In the genomic region with DNA sequence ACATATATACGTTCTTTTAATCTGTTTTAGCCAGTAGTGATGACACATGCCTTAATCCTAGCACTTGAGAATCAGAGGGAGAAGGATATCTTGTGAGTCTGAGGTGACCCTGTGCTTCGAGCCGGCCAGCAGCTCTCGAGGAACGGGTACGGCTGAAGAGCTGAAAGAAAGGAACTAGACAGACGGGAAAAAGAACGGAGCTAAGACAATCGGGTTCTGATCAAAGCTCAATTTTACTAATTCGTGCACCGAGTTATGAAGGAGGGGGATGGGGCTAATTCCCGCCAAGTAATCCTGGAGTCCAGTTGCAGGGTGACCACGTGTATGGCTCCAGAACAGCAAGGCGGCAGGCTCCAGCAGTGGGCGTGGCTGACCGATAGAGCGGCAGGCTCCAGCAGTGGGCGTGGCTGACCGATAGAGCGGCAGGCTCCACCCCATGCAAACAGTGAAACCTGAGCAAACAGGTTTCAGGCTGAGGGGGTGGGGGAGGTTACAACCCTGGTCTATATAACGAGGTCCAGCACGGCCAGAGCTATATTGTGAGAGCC, we compare ENCODE assay signal across 8 mouse cellular contexts. TPM values are rescaled to one million over a fixed set of nuclear protein-coding genes. Genes with fewer than 3 reads are reported as not detected.
DNase-seq lines count a peak whose midpoint lies in the region; ATAC-seq and TF ChIP-seq lines count a peak whose summit lies in the region.
"Not testable (repeated sequence)": the region's sequence is repeated elsewhere in the genome, so short reads cannot be mapped to it uniquely, and the experiment has no call there.

No protein-coding gene starts in this region.

- H3K9ac ChIP-seq in embryonic facial prominence, embryonic 15.5 days, result not testable (repeated sequence)
- 0 out of 2 replicates have a peak overlapping the region, but pooled peaks have one; percentile 12 for H3K9ac ChIP-seq in intestine, embryonic 16.5 days (ENCODE audit: low read depth, low read length)
- peak overlapping the region; percentile 20 for H3K9ac ChIP-seq in liver, embryonic 11.5 days (ENCODE audit: low read depth, low read length)
- peak overlapping the region; percentile 28; the same call in 1 of the 2 replicates for H3K9ac ChIP-seq in midbrain, embryonic 13.5 days (replicated peaks)

- peak overlapping the region; percentile 38 for H3K4me3 ChIP-seq in embryonic facial prominence, embryonic 15.5 days (replicated peaks)
- H3K4me3 ChIP-seq in heart, embryonic 10.5 days, result peak overlapping the region; percentile 40
- H3K4me3 ChIP-seq in intestine, embryonic 16.5 days (ENCODE audit: low read length), result peak overlapping the region; percentile 27
- not testable (repeated sequence) for H3K4me3 ChIP-seq in liver, embryonic 11.5 days (ENCODE audit: low read depth, low read length)
- peak overlapping the region; percentile 9 for H3K4me3 ChIP-seq in midbrain, embryonic 13.5 days (replicated peaks)
- H3K4me3 ChIP-seq in small intestine, adult 2 months (ENCODE audit: low read depth, low read length), result peak overlapping the region; percentile 19

- not testable (repeated sequence) for H3K27ac ChIP-seq in embryonic facial prominence, embryonic 15.5 days (replicated peaks); intestine, embryonic 16.5 days (ENCODE audit: low read length); midbrain, embryonic 13.5 days; small intestine, adult 2 months (ENCODE audit: insufficient read depth, low read depth, low read length)
- peak overlapping the region; percentile 54 for H3K27ac ChIP-seq in heart, embryonic 10.5 days
- H3K27ac ChIP-seq in liver, embryonic 11.5 days (ENCODE audit: low read depth, low read length), result peak overlapping the region; percentile 43; the same call in 1 of the 2 replicates

- TF ChIP-seq CTCF in small intestine, adult 2 months (IDR thresholded peaks at IDR 0.05; ENCODE audit: extremely low read depth, insufficient read length, insufficient replicate concordance, low read depth, low read length), result not testable (repeated sequence)

- 1% methylated on average over 22 of the region's 22 CpGs for WGBS in embryonic facial prominence, embryonic 15.5 days
- whole genome bisulfite sequencing in heart, embryonic 10.5 days, result 7% methylated on average over 22 of the region's 22 CpGs
- 5% methylated on average over 22 of the region's 22 CpGs for WGBS in intestine, embryonic 16.5 days
- 12% methylated on average over 22 of the region's 22 CpGs for WGBS in liver, embryonic 11.5 days
- 8% methylated on average over 22 of the region's 22 CpGs for WGBS in midbrain, embryonic 13.5 days
- WGBS in small intestine, adult 2 months, result 2% methylated on average over 22 of the region's 22 CpGs

- H3K36me3 ChIP-seq in embryonic facial prominence, embryonic 15.5 days; heart, embryonic 10.5 days; intestine, embryonic 16.5 days (ENCODE audit: control insufficient read depth, insufficient read depth, low read length); liver, embryonic 11.5 days (ENCODE audit: control insufficient read depth, insufficient read depth, low read length); midbrain, embryonic 13.5 days; small intestine, adult 2 months (ENCODE audit: control insufficient read depth, insufficient read depth, low read length): not testable (repeated sequence)

- TF ChIP-seq POLR2A in small intestine, adult 2 months (IDR thresholded peaks at IDR 0.05; ENCODE audit: low read depth, low read length), result not testable (repeated sequence)

- peak overlapping the region; percentile 53 for H3K4me2 ChIP-seq in embryonic facial prominence, embryonic 15.5 days (replicated peaks)
- H3K4me2 ChIP-seq in intestine, embryonic 16.5 days (ENCODE audit: low read depth, low read length), result peak overlapping the region; percentile 51
- H3K4me2 ChIP-seq in liver, embryonic 11.5 days, result peak overlapping the region; percentile 49
- peak overlapping the region; percentile 46 for H3K4me2 ChIP-seq in midbrain, embryonic 13.5 days (replicated peaks)

- H3K4me1 ChIP-seq in embryonic facial prominence, embryonic 15.5 days; heart, embryonic 10.5 days; intestine, embryonic 16.5 days (ENCODE audit: control insufficient read depth, insufficient read depth, low read length); liver, embryonic 11.5 days (replicated peaks; ENCODE audit: control insufficient read depth, insufficient read depth, low read length); midbrain, embryonic 13.5 days (replicated peaks); small intestine, adult 2 months (ENCODE audit: control insufficient read depth, insufficient read depth, insufficient read length, low read length): not testable (repeated sequence)

- peak; percentile 87 for DNase-seq in ZHBTc4 (ENCODE audit: low read depth, low spot score)
- peak; percentile 90 for DNase-seq in heart, embryonic 10.5 days (ENCODE audit: low spot score)
- DNase-seq in liver, embryonic 11.5 days (ENCODE audit: low spot score), result peak; percentile 69
- DNase-seq in urinary bladder, adult 2 months (ENCODE audit: low spot score), result peak; percentile 28

- ATAC-seq in embryonic facial prominence, embryonic 15.5 days (ENCODE audit: insufficient number of reproducible peaks, low FRiP score, low TSS enrichment, low read depth), result peak; percentile 67; the same call in 1 of the 2 replicates
- ATAC-seq in intestine, embryonic 16.5 days, result peak; percentile 94
- peak; percentile 87 for ATAC-seq in liver, embryonic 11.5 days (replicated peaks; ENCODE audit: low FRiP score)
- not testable (repeated sequence) for ATAC-seq in midbrain, embryonic 13.5 days

- H3K9me3 ChIP-seq in embryonic facial prominence, embryonic 15.5 days (replicated peaks); heart, embryonic 10.5 days; intestine, embryonic 16.5 days (ENCODE audit: control insufficient read depth, low read length); liver, embryonic 11.5 days (ENCODE audit: control insufficient read depth, low read length); midbrain, embryonic 13.5 days: not testable (repeated sequence)

- not testable (repeated sequence) for H3K27me3 ChIP-seq in embryonic facial prominence, embryonic 15.5 days; heart, embryonic 10.5 days (ENCODE audit: insufficient read depth, poor library complexity, severe bottlenecking); intestine, embryonic 16.5 days (replicated peaks; ENCODE audit: control insufficient read depth, insufficient read depth, low read length); liver, embryonic 11.5 days (replicated peaks; ENCODE audit: control insufficient read depth, insufficient read depth, low read length); midbrain, embryonic 13.5 days; small intestine, adult 2 months (ENCODE audit: control insufficient read depth, insufficient read depth, low read length)

RNA-seq across cellular contexts. Expression of gene Dnajb7, which starts 8.7 kb away (rescaled TPM):
- 1.3 and 2.3 TPM in 2 replicates for polyA plus RNA-seq in embryonic facial prominence, embryonic 15.5 days (2015; fragmentation: Nextera tagmentation; extraction: Ambion mirVana)
- polyA plus RNA-seq in heart, embryonic 10.5 days (2016; fragmentation: Nextera tagmentation; extraction: Ambion mirVana), result 1.5 and 1.7 TPM in 2 replicates
- polyA plus RNA-seq in intestine, embryonic 16.5 days (2015; fragmentation: Nextera tagmentation; extraction: Ambion mirVana), result 1.2 and 1.6 TPM in 2 replicates
- 1.7 and 2.0 TPM in 2 replicates for polyA plus RNA-seq in liver, embryonic 11.5 days (2014; fragmentation: Nextera tagmentation; extraction: Ambion mirVana)
- polyA plus RNA-seq in midbrain, embryonic 13.5 days (2015; fragmentation: Nextera tagmentation; extraction: Ambion mirVana), result 1.7 and 2.4 TPM in 2 replicates
- polyA plus RNA-seq in small intestine, adult 2 months (2012; rRNA removed), result not detected in 2 replicates
- 0.04 TPM in 1 of 2 replicates, not detected in the other for polyA plus RNA-seq in urinary bladder, adult 2 months (2012; rRNA removed)

RNA-seq across cellular contexts. Expression of gene Xpnpep3, which starts 16.9 kb away (rescaled TPM):
- 11.4 and 12.9 TPM in 2 replicates for polyA plus RNA-seq in embryonic facial prominence, embryonic 15.5 days (2015; fragmentation: Nextera tagmentation; extraction: Ambion mirVana)
- polyA plus RNA-seq in heart, embryonic 10.5 days (2016; fragmentation: Nextera tagmentation; extraction: Ambion mirVana), result 12.3 and 15.1 TPM in 2 replicates
- polyA plus RNA-seq in intestine, embryonic 16.5 days (2015; fragmentation: Nextera tagmentation; extraction: Ambion mirVana), result 6.9 and 7.8 TPM in 2 replicates
- polyA plus RNA-seq in liver, embryonic 11.5 days (2014; fragmentation: Nextera tagmentation; extraction: Ambion mirVana), result 12.4 and 13.1 TPM in 2 replicates
- polyA plus RNA-seq in midbrain, embryonic 13.5 days (2015; fragmentation: Nextera tagmentation; extraction: Ambion mirVana), result 9.8 TPM in 2 replicates
- 1.0 and 2.6 TPM in 2 replicates for polyA plus RNA-seq in small intestine, adult 2 months (2012; rRNA removed)
- 8.1 and 8.2 TPM in 2 replicates for polyA plus RNA-seq in urinary bladder, adult 2 months (2012; rRNA removed)

RNA-seq across cellular contexts. Expression of gene St13, which starts 17.0 kb away (rescaled TPM):
- 145 and 153 TPM in 2 replicates for polyA plus RNA-seq in embryonic facial prominence, embryonic 15.5 days (2015; fragmentation: Nextera tagmentation; extraction: Ambion mirVana)
- 154 and 183 TPM in 2 replicates for polyA plus RNA-seq in heart, embryonic 10.5 days (2016; fragmentation: Nextera tagmentation; extraction: Ambion mirVana)
- 154 and 156 TPM in 2 replicates for polyA plus RNA-seq in intestine, embryonic 16.5 days (2015; fragmentation: Nextera tagmentation; extraction: Ambion mirVana)
- 159 and 166 TPM in 2 replicates for polyA plus RNA-seq in liver, embryonic 11.5 days (2014; fragmentation: Nextera tagmentation; extraction: Ambion mirVana)
- polyA plus RNA-seq in midbrain, embryonic 13.5 days (2015; fragmentation: Nextera tagmentation; extraction: Ambion mirVana), result 182 and 203 TPM in 2 replicates
- 3.0 and 4.7 TPM in 2 replicates for polyA plus RNA-seq in small intestine, adult 2 months (2012; rRNA removed)
- polyA plus RNA-seq in urinary bladder, adult 2 months (2012; rRNA removed), result 67.1 and 80.0 TPM in 2 replicates

RNA-seq across cellular contexts. Expression of gene Rbx1, which starts 49.3 kb away (rescaled TPM):
- polyA plus RNA-seq in embryonic facial prominence, embryonic 15.5 days (2015; fragmentation: Nextera tagmentation; extraction: Ambion mirVana), result 418 and 468 TPM in 2 replicates
- 461 and 481 TPM in 2 replicates for polyA plus RNA-seq in heart, embryonic 10.5 days (2016; fragmentation: Nextera tagmentation; extraction: Ambion mirVana)
- polyA plus RNA-seq in intestine, embryonic 16.5 days (2015; fragmentation: Nextera tagmentation; extraction: Ambion mirVana), result 378 and 400 TPM in 2 replicates
- polyA plus RNA-seq in liver, embryonic 11.5 days (2014; fragmentation: Nextera tagmentation; extraction: Ambion mirVana), result 505 and 532 TPM in 2 replicates
- 511 and 563 TPM in 2 replicates for polyA plus RNA-seq in midbrain, embryonic 13.5 days (2015; fragmentation: Nextera tagmentation; extraction: Ambion mirVana)
- 9.4 and 17.7 TPM in 2 replicates for polyA plus RNA-seq in small intestine, adult 2 months (2012; rRNA removed)
- 152 and 157 TPM in 2 replicates for polyA plus RNA-seq in urinary bladder, adult 2 months (2012; rRNA removed)

RNA-seq across cellular contexts. Expression of gene Slc25a17, which starts 56.2 kb away (rescaled TPM):
- 125 and 134 TPM in 2 replicates for polyA plus RNA-seq in embryonic facial prominence, embryonic 15.5 days (2015; fragmentation: Nextera tagmentation; extraction: Ambion mirVana)
- polyA plus RNA-seq in heart, embryonic 10.5 days (2016; fragmentation: Nextera tagmentation; extraction: Ambion mirVana), result 58.5 and 70.4 TPM in 2 replicates
- 61.7 and 67.4 TPM in 2 replicates for polyA plus RNA-seq in intestine, embryonic 16.5 days (2015; fragmentation: Nextera tagmentation; extraction: Ambion mirVana)
- polyA plus RNA-seq in liver, embryonic 11.5 days (2014; fragmentation: Nextera tagmentation; extraction: Ambion mirVana), result 71.9 and 74.6 TPM in 2 replicates
- polyA plus RNA-seq in midbrain, embryonic 13.5 days (2015; fragmentation: Nextera tagmentation; extraction: Ambion mirVana), result 133 and 141 TPM in 2 replicates
- 5.8 and 8.8 TPM in 2 replicates for polyA plus RNA-seq in small intestine, adult 2 months (2012; rRNA removed)
- polyA plus RNA-seq in urinary bladder, adult 2 months (2012; rRNA removed), result 76.6 and 91.1 TPM in 2 replicates

Comparison
In these comparisons a context has a peak if more than half of its experiments do, and no peak if none do; other contexts are left out.
1. DNase-seq: peak in every context shown above with its lines; median percentile 90 in heart, embryonic 10.5 days; 87 in ZHBTc4; 69 in liver, embryonic 11.5 days; 28 in urinary bladder, adult 2 months.
2. RNA of gene St13, which starts 17.0 kb away (polyA plus RNA-seq): 154 to 183 TPM in heart, embryonic 10.5 days, 182 to 203 TPM in midbrain, embryonic 13.5 days, 159 to 166 TPM in liver, embryonic 11.5 days, 154 to 156 TPM in intestine, embryonic 16.5 days, 145 to 153 TPM in embryonic facial prominence, embryonic 15.5 days and 67.1 to 80.0 TPM in urinary bladder, adult 2 months; 3.0 to 4.7 TPM in small intestine, adult 2 months; every median in the first group is over 10 times any median in the second.
3. Peak in every context shown above with its lines, with median percentiles within 50 percentile points of each other: H3K4me2 ChIP-seq.